Mouse (Mus musculus) lung, embryonic 14.5 days (tissue): ENCODE results near the gene Ubxn10. TPM values are rescaled to one million over a fixed set of nuclear protein-coding genes. Genes with fewer than 3 reads are reported as not detected.

Experiments used
- ATAC-seq: fragments of 200-750 bp; cut with Nextera tagmentation; 2 replicates; pipeline ENCODE4 v1.8.0; 2017; ENCODE audit warnings: mild to moderate bottlenecking, moderate TSS enrichment, moderate library complexity; ENCODE audit not compliant: insufficient read depth
- DNase-seq: peaks from one replicate; pipeline ENCODE4 v3.0.0-alpha.2; 2015
- H3K27ac ChIP-seq: fragments of 300-500 bp; sonication (generic); 2 replicates; pipeline ENCODE4 v1.5.1; 2014; ENCODE audit warnings: low read depth, mild to moderate bottlenecking, moderate library complexity
- H3K27me3 ChIP-seq: fragments of 300-500 bp; sonication (generic); 2 replicates; pipeline ENCODE4 v1.6.1; 2014; ENCODE audit warnings: low read length, control low read depth; ENCODE audit not compliant: insufficient read depth
- H3K36me3 ChIP-seq: fragments of 300-500 bp; sonication (generic); 2 replicates; pipeline ENCODE4 v1.6.1; 2014; ENCODE audit warnings: control low read depth; ENCODE audit not compliant: insufficient read depth
- H3K4me1 ChIP-seq: fragments of 300-500 bp; sonication (generic); 2 replicates; pipeline ENCODE4 v1.6.1; 2014; ENCODE audit warnings: antibody characterized with exemption, control low read depth; ENCODE audit not compliant: insufficient read depth
- H3K4me2 ChIP-seq: fragments of 300-500 bp; sonication (generic); 2 replicates; pipeline ENCODE4 v1.6.1; 2014; ENCODE audit warnings: mild to moderate bottlenecking
- H3K4me3 ChIP-seq: fragments of 300-500 bp; sonication (generic); 2 replicates; pipeline ENCODE4 v1.5.1; 2014; ENCODE audit warnings: low read depth, low read length
- H3K9ac ChIP-seq: fragments of 300-500 bp; sonication (generic); 2 replicates; pipeline ENCODE4 v1.6.1; 2014
- H3K9me3 ChIP-seq: fragments of 300-500 bp; sonication (generic); 2 replicates; pipeline ENCODE4 v1.6.1; 2016; ENCODE audit warnings: low read depth, low read length, control low read depth
- CTCF ChIP-seq: IDR thresholded peaks from 2 replicates; pipeline ENCODE4 v1.5.1; 2016; ENCODE audit warnings: antibody characterized with exemption, low read depth
- WGBS: fragments of 180-500 bp; shearing (Covaris S2); extraction: QIAGEN DNeasy Blood & Tissue Kit; methylation state at CpG from one replicate; pipeline ENCODE4 v1.1.7; 2014; 5-methylcytosine and 5-hydroxymethylcytosine counted together
- polyA plus RNA-seq: library from polyadenylated mRNA; unstranded; fragments of >200 nt; fragmentation: Nextera tagmentation; extraction: Ambion mirVana; gene quantifications from 2 replicates; pipeline ENCODE4 v1.2.1, GENCODE M21; 2014

Gene Ubxn10
- polyA plus RNA-seq, 1 experiment from 2014 or later, result 1.5 TPM

DNA sequence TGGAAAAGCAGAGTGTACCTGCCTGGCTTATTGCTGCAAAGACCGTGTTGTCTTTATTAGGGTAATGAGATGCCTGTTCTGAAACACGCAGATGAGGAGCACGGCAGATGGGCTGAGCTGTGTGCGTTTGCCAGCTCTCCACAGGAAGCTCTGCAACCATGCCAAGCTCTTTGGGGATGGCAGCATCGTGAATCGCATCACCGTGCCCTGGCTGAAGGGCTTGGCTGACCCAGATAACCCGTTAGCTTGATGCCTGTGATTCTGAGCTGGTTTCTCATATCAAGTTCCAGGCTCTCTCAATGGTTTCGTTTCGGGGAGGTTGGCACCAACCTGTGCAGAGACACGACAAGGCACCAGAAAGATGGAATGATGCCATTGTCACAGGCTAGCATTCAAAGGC, 26.3 kb downstream of the Ubxn10 start:
- ATAC-seq (no peak), DNase-seq (no peak)
- Histone ChIP-seq H3K4me1 (no peaks in the 10 kb centered on the region), H3K27ac (no peak overlapping the region), H3K9ac (no peak overlapping the region), H3K27me3 (no peaks in the 10 kb centered on the region), H3K4me3 (no peak overlapping the region), H3K4me2 (no peak overlapping the region), H3K36me3 (no peaks in the 10 kb centered on the region), H3K9me3 (no peaks in the 10 kb centered on the region)
- 79% methylated on average over 11 of the region's 11 CpGs for WGBS
- TF ChIP-seq CTCF, result no peak

GRCm38 (mm10) chr4:138709944-138710343, 27.0 kb downstream of the Ubxn10 start:
- TF ChIP-seq CTCF, result no peak
- Histone ChIP-seq H3K36me3 (no peaks in the 10 kb centered on the region), H3K27me3 (no peaks in the 10 kb centered on the region), H3K9ac (no peak overlapping the region), H3K9me3 (no peaks in the 10 kb centered on the region), H3K4me2 (no peak overlapping the region), H3K4me3 (no peak overlapping the region), H3K27ac (no peak overlapping the region), H3K4me1 (no peaks in the 10 kb centered on the region)
- 68% methylated on average over 7 of the region's 7 CpGs for WGBS
- DNase-seq, result no peak
- no peak for ATAC-seq

DNA sequence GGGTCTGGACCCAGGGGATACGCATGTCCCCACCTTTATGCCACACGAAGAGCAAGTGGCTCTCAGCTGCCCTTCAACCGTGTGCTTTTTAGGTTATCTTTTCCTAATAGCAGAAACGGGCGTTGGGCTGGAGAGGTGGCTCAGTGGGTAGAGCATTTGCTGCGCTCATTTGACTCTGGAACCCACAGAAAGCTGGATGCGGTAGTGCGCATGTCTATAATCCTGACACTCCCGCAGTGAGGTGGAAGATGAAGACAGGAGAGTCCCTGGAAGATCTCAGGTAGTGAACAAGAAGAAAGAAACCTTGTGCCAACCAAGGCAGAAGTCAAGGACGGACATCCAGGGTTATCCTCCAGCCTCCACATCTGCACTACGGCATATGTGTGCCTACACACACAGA, 27.7 kb downstream of the Ubxn10 start:
- Histone ChIP-seq H3K9ac (no peak overlapping the region), H3K4me2 (no peak overlapping the region), H3K27ac (no peak overlapping the region), H3K4me3 (no peak overlapping the region), H3K36me3 (no peaks in the 10 kb centered on the region), H3K27me3 (no peaks in the 10 kb centered on the region), H3K9me3 (no peaks in the 10 kb centered on the region), H3K4me1 (no peaks in the 10 kb centered on the region)
- 79% methylated on average over 11 of the region's 11 CpGs for WGBS
- ATAC-seq (no peak), DNase-seq (no peak)
- TF ChIP-seq CTCF, result no peak

DNA sequence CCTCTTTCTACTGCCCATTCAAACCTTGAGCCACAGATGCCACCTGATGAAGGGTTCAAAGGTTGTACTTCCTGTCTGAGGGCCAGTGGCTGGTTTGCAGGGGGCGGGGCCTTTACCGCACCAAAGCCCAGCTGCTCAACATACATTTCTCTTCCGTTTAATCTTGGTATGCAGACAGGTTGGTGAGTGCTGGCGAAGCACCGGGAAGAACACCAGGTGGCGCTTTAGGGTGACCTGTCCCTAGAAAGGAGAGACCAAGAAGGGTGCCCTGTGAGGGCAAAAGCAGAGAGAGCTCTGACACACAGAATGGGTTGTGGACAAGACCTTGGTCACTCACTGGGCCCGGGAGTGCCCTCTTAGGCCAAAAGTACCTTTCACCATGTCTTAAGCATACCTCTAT, 28.3 kb downstream of the Ubxn10 start:
- peak; percentile 79 for DNase-seq
- Histone ChIP-seq H3K4me1 (no peaks in the 10 kb centered on the region), H3K27ac (no peak overlapping the region), H3K9me3 (no peaks in the 10 kb centered on the region), H3K4me2 (no peak overlapping the region), H3K4me3 (no peak overlapping the region), H3K36me3 (no peaks in the 10 kb centered on the region), H3K27me3 (no peaks in the 10 kb centered on the region), H3K9ac (no peak overlapping the region)
- peak; percentile 79 for TF ChIP-seq CTCF
- WGBS, result 5% methylated on average over 7 of the region's 7 CpGs
- no peak; the same call in 1 of the 2 replicates for ATAC-seq

DNA sequence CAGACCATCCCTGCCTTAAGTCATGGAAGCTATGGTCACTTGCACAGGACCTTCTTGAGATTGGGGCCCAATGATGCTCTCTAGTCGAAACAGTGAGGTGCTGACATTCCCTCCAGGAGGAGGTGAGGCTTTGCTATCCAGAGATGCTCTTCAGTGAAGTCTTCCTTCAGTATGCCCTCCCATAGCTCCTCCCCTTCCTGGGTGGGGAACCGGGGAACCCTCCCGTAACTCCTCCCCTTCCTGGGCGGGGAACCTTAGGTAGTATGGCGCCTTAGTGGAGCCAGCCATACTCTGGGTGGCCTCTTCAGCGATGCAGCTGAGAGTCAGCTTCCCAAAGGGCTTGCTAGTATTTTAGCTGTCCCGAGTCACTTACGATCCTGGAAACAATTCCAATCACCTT, 30.3 kb downstream of the Ubxn10 start:
- Histone ChIP-seq H3K4me1 (no peaks in the 10 kb centered on the region), H3K9me3 (no peaks in the 10 kb centered on the region), H3K9ac (no peak overlapping the region), H3K27ac (no peak overlapping the region), H3K36me3 (no peaks in the 10 kb centered on the region), H3K4me2 (no peak overlapping the region), H3K4me3 (no peak overlapping the region), H3K27me3 (no peaks in the 10 kb centered on the region)
- DNase-seq (no peak), ATAC-seq (no peak)
- 87% methylated on average over 8 of the region's 8 CpGs for WGBS
- TF ChIP-seq CTCF, result no peak

- H3K27ac ChIP-seq, result no peak overlapping the region
- ATAC-seq, result no peak
- no peaks in the 10 kb centered on the region for H3K4me1 ChIP-seq
- H3K9ac ChIP-seq, result no peak overlapping the region
- no peak; the same call in 1 of the 2 replicates for TF ChIP-seq CTCF
- no peaks in the 10 kb centered on the region for H3K36me3 ChIP-seq
- no peak overlapping the region for H3K4me2 ChIP-seq
- DNase-seq, result no peak
- H3K9me3 ChIP-seq, result no peaks in the 10 kb centered on the region
- 87% methylated on average over 4 of the region's 4 CpGs for WGBS
- no peaks in the 10 kb centered on the region for H3K27me3 ChIP-seq
- H3K4me3 ChIP-seq, result no peak overlapping the region
Observed at GRCm38 (mm10) chr4:138704169-138704568, 32.8 kb downstream of the Ubxn10 start.

GRCm38 (mm10) chr4:138703591-138703990, 33.4 kb downstream of the Ubxn10 start:
- 68% methylated on average over 7 of the region's 7 CpGs for WGBS
- H3K4me1 ChIP-seq, result no peaks in the 10 kb centered on the region
- no peak overlapping the region for H3K9ac ChIP-seq
- DNase-seq (no peak), ATAC-seq (no peak)
- no peaks in the 10 kb centered on the region for H3K9me3 ChIP-seq
- no peak overlapping the region for H3K27ac ChIP-seq
- no peak overlapping the region for H3K4me2 ChIP-seq
- TF ChIP-seq CTCF, result no peak
- H3K36me3 ChIP-seq, result no peaks in the 10 kb centered on the region
- H3K4me3 ChIP-seq, result no peak overlapping the region
- H3K27me3 ChIP-seq, result no peaks in the 10 kb centered on the region

- Histone ChIP-seq H3K27me3 (no peaks in the 10 kb centered on the region), H3K9ac (no peak overlapping the region), H3K9me3 (no peaks in the 10 kb centered on the region), H3K4me2 (no peak overlapping the region), H3K4me1 (no peaks in the 10 kb centered on the region), H3K36me3 (no peaks in the 10 kb centered on the region), H3K4me3 (no peak overlapping the region), H3K27ac (no peak overlapping the region)
- ATAC-seq (no peak), DNase-seq (no peak)
- 67% methylated on average over 8 of the region's 8 CpGs for whole genome bisulfite sequencing
- TF ChIP-seq CTCF, result no peak
Observed at GRCm38 (mm10) chr4:138702528-138702927, 34.4 kb downstream of the Ubxn10 start.
